Mouse (Mus musculus) megakaryocyte, embryonic 14.5 days (primary cell): ENCODE data around the gene Add3.

Source experiments
- FLI1 ChIP-seq: IDR thresholded peaks from 2 replicates; pipeline ENCODE4 v1.6.1; 2012; ENCODE audit warnings: low read length, inconsistent platforms, mixed read lengths
- GATA1 ChIP-seq: IDR thresholded peaks from 3 replicates; pipeline ENCODE4 v1.6.1; 2012; ENCODE audit warnings: mixed read lengths, low read length, inconsistent platforms, borderline replicate concordance

- no peak for TF ChIP-seq GATA1
- no peak for TF ChIP-seq FLI1
Measured at GRCm38 (mm10) chr19:53219305-53219704, 79.1 kb downstream of the Add3 start.
